Mouse (Mus musculus) gastrocnemius, adult 8-10 months (tissue): ENCODE measurements at regions not wholly inside any gene's neighbourhood (a gene's known extent, or its start where the extent isn't known, plus 50 kb on each side); places are given as distances from the start of the nearest gene placed in this dataset.

Source experiments
- DNase-seq, 2 experiments: peaks; one replicate each; pipeline ENCODE4 v3.0.0; 2022; ENCODE audit warnings: low spot score in 2 of 2

DNA sequence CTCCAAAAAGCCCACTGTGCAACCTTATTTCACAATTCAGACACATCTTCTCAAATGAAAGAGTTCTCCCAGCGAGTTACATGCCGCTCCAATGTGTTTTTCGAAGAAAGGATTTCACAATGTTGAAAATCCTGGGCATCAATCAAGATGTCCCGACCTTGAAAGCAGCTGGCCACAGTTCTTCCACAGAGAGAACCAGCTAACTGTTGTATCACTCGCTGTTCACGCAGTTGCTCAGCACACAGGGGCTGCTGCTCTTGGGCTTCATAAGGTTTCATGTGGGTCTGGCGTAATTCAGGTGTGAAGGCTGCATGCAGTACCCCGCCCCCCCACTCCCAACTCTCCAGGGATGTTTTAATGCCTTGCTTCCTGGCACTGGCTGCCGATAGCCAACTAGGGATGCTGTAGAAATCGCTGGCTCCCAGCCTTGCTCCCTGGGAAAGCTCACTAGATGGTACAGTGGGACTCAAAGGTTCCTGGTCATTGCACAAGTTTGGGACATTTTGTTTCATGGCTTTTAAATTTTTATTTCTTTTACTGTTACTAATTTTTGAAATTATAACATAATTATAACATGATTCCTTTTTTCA is 65.5 kb upstream of the Sash1 start:
- peak in 1 of 2 experiments; percentile 5 for DNase-seq

DNA sequence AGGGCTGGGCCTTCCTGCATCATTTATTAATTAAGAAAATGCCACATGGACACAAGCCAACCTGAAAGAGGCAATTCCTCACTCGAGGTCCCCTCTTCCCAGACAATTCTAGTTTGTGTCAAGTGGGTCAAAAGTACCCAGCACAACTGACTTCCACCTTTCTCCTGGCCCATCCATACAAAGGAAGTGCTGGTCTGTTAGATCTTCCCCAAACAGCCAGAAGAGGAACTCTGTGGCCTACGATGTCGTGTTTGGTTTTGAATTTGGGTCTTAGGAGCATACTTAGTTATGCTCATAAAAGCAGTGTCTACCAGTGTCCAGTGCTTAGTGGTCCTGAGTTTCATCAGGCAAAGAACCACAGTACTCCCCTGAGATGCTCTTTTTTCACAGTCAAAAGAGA is 62.4 kb upstream of the Sash1 start:
- DNase-seq, result no peak

DNA sequence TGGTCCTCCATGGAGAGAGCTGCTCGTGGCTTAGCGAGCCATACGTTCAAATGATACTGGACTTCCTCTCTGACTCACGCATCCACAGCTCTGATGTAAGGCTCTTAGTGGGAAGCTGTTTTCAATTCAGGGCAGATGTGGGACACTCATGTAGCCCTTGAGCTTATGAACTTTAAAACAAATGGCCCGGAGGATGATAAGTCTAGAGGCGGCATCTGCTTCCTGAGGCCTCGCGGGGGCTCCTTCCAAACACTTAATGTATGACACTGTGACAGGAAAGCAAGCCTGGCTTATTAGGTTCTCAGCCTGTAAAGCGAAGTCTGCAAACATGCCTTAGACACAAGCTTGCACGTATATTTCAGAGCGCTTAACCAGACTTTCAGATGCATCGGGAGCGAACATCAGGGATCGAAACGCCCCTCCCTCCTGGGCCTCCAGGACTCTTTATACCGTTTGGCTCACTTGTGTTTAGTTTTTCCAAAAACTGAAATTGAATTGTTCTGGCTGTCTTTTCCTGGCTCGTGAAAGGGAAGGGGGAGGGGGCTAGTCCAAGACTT is 59.4 kb upstream of the Sash1 start:
- no peak for DNase-seq

DNA sequence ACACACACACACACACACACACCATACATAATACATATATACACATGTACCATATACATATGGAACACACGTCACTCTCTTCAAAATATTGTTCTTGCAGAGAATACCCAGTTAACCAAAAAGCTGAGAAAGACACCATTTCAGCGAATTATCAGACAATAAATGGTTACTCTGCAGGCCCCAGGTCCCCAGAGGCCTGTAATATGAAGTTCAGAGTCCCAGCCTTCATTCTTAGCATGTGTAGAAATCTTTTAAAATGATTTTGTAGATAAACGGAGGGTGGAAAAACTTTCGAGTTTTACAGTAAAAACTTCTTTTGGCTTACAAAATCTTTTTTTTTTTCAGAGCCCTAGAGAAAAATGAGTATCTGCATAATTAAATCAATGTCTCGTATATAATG is 58.7 kb upstream of the Sash1 start:
- no peak for DNase-seq

DNA sequence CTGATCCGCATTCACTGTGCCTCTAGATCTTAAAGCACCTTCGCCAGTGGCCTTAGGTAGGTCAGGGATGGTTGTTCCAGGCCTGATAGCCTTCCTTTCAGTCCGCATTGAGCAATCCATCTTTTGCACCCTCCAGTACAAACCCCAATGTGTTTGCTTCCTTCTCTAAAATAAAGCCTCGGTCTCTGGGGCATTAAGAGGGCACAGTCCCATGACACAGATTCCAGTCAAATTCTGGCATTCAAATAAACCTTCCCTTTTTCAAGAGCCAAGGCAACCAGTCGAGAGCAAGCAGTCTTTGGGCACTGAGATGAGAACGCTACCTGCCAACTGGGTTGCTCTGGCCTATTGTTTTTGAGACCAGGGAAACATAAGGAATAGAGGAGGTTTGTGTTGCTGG is 57.8 kb upstream of the Sash1 start:
- no peak for DNase-seq

DNA sequence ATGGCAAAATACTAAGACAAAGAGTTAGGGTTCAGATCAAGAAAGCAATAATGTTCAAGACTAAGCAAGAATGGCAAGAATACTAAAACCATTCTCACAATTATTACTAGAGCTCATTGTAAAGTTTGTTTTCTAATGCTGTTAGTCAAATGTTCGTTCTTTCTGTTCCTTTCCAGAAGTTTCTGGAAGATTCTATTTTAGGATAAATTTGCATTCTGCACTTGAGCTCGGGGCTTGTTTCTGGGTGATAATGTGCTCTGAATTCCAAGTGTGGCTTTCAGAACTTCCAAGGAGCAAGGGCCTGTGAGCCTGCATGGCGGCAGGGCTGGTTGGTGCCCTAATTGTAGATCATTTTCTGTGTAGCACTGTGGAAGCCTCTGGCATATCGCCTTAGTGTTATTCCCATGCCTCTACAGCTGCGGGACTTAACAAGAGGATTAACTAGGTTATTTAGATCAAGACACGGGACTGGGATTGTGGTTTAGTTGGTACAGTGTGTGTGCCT is 57.1 kb upstream of the Sash1 start:
- no peak for DNase-seq

DNA sequence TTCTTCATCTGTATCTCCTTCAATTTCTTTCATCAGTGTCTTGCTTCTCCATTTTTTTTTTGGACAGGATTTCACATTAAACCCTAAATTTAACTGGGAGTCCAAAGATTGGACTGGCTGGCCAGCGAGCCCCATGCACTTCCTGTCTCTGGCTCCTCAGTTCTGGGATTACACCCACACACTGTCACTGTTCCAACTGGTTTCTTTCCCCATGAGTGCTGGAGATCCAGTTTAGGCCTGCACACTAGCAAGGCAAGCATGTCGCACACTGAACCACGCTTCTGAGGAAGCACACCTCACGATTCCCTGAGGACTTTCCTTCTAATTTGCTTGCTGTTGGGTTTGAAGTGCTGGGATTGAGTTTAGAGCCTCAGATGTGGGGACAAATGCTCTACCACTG is 50.5 kb upstream of the Sash1 start:
- no peak for DNase-seq
